Mouse (Mus musculus): ENCODE data around the gene Tmeff2. TPM values are rescaled to one million over a fixed set of nuclear protein-coding genes. Genes with fewer than 3 reads are reported as not detected.

Gene Tmeff2
- 19.1 TPM for polyA plus RNA-seq (2014; fragmentation: Illumina TruSeq; extraction: RNeasy Lipid Tissue Mini Kit (QIAGEN cat#74804); ENCODE audit: low read depth, low replicate concordance)

GRCm38 (mm10) chr1:50900386-50900785 lies at the start of gene Tmeff2:
Tmeff2 (plus strand) TSS chr1:50900647.

Measured in adrenal gland, adult 10 weeks (tissue).